Mouse (Mus musculus): ENCODE measurements around the gene Isyna1. TPM values are rescaled to one million over a fixed set of nuclear protein-coding genes. Genes with fewer than 3 reads are reported as not detected.

Isyna1 gene
- polyA plus RNA-seq, 1 experiment from 2014 or later: 82.4 TPM

DNA sequence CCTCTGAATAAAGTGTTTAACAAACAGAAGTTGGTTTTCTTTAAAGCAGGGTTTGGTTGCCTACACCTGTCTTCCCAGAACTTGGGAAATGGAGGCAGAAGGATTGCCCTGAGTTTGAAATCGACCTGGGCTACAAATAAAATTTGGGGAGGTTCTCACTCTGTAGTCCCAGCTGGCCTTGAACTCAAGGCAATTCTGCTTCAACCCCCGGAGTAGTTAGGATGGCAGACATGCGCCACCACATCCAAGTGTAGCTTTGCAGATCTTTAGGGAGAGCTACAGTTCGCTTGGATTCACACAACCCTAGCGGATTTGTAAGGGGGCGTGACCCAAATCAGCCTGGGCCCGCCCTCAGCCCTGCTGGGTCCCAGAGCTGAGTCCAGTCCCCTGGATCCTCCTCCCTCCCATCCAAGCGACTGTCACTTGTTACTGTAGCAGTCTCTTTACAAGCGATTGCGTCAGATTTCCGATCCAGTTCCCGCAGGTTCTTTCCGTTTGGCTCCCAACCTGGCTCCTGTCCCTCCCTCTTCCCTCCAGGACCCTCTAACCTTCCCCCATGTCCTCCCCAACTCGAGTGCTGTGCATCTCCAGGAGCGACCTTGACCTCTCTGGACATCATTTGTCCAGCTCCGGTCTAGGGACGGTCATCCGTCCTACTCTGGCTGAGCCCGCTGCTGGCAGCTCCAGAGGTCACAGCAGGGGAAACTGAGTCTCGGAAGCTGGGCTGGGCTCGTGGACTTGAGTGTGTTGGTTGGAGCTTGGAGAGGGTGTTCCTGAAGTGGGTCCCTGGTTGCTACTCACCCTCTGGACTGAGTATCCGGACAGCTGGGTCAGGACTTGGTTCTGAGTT, 36.6 kb downstream of the Isyna1 start:
- H3K27me3 ChIP-seq (ENCODE audit: control insufficient read depth, insufficient read depth, low read length): no peaks in the 10 kb centered on the region
- H3K9me3 ChIP-seq (ENCODE audit: control insufficient read depth, low read depth, low read length): no peaks in the 10 kb centered on the region
- H3K27ac ChIP-seq (ENCODE audit: low read length): no peak overlapping the region
- peak overlapping the region; percentile 33; the same call in 1 of the 2 replicates for H3K4me3 ChIP-seq (ENCODE audit: low read depth, low read length)
- peaks cover 24% of the 10 kb centered on the region for H3K4me1 ChIP-seq (ENCODE audit: control insufficient read depth, insufficient read depth, low read length)
- peak overlapping the region; percentile 67; the same call in 1 of the 2 replicates for H3K4me2 ChIP-seq (replicated peaks; ENCODE audit: low read depth, low read length)
- WGBS: 10% methylated on average over 22 of the region's 22 CpGs
- no peak overlapping the region for H3K9ac ChIP-seq (replicated peaks; ENCODE audit: low read depth, low read length)
- ATAC-seq (ENCODE audit: insufficient number of reproducible peaks, insufficient read depth, low FRiP score, low read depth): no peak
- H3K36me3 ChIP-seq (ENCODE audit: control insufficient read depth, insufficient read depth, low read length): no peaks in the 10 kb centered on the region

DNA sequence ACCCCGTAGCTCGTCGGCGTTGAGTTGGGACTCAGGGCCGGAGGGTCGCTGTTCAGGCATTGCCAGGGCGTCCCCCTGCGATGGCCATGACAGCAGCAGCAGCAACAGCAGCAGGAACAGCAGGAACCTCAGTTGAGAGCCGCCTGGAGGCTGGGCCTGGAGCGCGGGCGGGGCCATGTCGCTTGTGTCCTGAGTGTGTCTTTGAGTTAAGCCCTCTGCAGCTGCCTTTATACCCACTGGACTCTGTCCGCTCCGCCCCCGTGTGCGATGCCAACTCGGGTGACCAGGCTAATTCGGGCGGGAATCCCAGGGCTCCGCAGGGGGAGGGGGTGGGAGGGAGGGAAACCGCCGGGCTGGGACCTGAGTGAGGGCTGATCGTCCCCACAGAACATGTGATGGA, 37.3 kb downstream of the Isyna1 start:
- H3K36me3 ChIP-seq (ENCODE audit: control insufficient read depth, insufficient read depth, low read length): no peaks in the 10 kb centered on the region
- no peak overlapping the region for H3K27ac ChIP-seq (ENCODE audit: low read length)
- 0 out of 2 replicates have a peak overlapping the region, but pooled peaks have one; percentile 14 for H3K4me2 ChIP-seq (replicated peaks; ENCODE audit: low read depth, low read length)
- no peaks in the 10 kb centered on the region for H3K9me3 ChIP-seq (ENCODE audit: control insufficient read depth, low read depth, low read length)
- no peak for ATAC-seq (ENCODE audit: insufficient number of reproducible peaks, insufficient read depth, low FRiP score, low read depth)
- H3K27me3 ChIP-seq (ENCODE audit: control insufficient read depth, insufficient read depth, low read length): no peaks in the 10 kb centered on the region
- peaks cover 24% of the 10 kb centered on the region for H3K4me1 ChIP-seq (ENCODE audit: control insufficient read depth, insufficient read depth, low read length)
- no peak overlapping the region for H3K9ac ChIP-seq (replicated peaks; ENCODE audit: low read depth, low read length)
- no peak overlapping the region for H3K4me3 ChIP-seq (ENCODE audit: low read depth, low read length)
- WGBS: 16% methylated on average over 24 of the region's 24 CpGs

- ATAC-seq (ENCODE audit: insufficient number of reproducible peaks, insufficient read depth, low FRiP score, low read depth): no peak
- Histone ChIP-seq H3K9me3 (ENCODE audit: control insufficient read depth, low read depth, low read length) (no peaks in the 10 kb centered on the region), H3K4me3 (ENCODE audit: low read depth, low read length) (no peak within 1 kb of the TSS), H3K27me3 (ENCODE audit: control insufficient read depth, insufficient read depth, low read length) (no peaks in the 10 kb centered on the region), H3K9ac (replicated peaks; ENCODE audit: low read depth, low read length) (no peak within 1 kb of the TSS), H3K4me2 (replicated peaks; ENCODE audit: low read depth, low read length) (0 out of 2 replicates have a peak within 1 kb of the TSS, but pooled peaks have one; percentile 14), H3K27ac (ENCODE audit: low read length) (no peak within 1 kb of the TSS), H3K36me3 (ENCODE audit: control insufficient read depth, insufficient read depth, low read length) (no peaks in the 10 kb centered on the region), H3K4me1 (ENCODE audit: control insufficient read depth, insufficient read depth, low read length) (peaks cover 29% of the 10 kb centered on the region)
- 64% methylated on average over 6 of the region's 6 CpGs for WGBS
Observed at GRCm38 (mm10) chr8:70632346-70632892, 38.2 kb downstream of the Isyna1 start, which contains the start of gene Gdf15. TSS of gene Gdf15 (minus strand) at chr8:70632456.

- H3K4me3 ChIP-seq (ENCODE audit: low read depth, low read length): no peak overlapping the region
- peaks cover 35% of the 10 kb centered on the region for H3K4me1 ChIP-seq (ENCODE audit: control insufficient read depth, insufficient read depth, low read length)
- no peaks in the 10 kb centered on the region for H3K36me3 ChIP-seq (ENCODE audit: control insufficient read depth, insufficient read depth, low read length)
- no peaks in the 10 kb centered on the region for H3K9me3 ChIP-seq (ENCODE audit: control insufficient read depth, low read depth, low read length)
- no peaks in the 10 kb centered on the region for H3K27me3 ChIP-seq (ENCODE audit: control insufficient read depth, insufficient read depth, low read length)
- H3K4me2 ChIP-seq (replicated peaks; ENCODE audit: low read depth, low read length): no peak overlapping the region
- H3K9ac ChIP-seq (replicated peaks; ENCODE audit: low read depth, low read length): no peak overlapping the region
- no peak overlapping the region for H3K27ac ChIP-seq (ENCODE audit: low read length)
- 52% methylated on average over 6 of the region's 6 CpGs for WGBS
- no peak for ATAC-seq (ENCODE audit: insufficient number of reproducible peaks, insufficient read depth, low FRiP score, low read depth)
Observed at GRCm38 (mm10) chr8:70634066-70634465, 39.9 kb downstream of the Isyna1 start.

- Histone ChIP-seq H3K9me3 (ENCODE audit: control insufficient read depth, low read depth, low read length) (no peaks in the 10 kb centered on the region), H3K9ac (replicated peaks; ENCODE audit: low read depth, low read length) (no peak overlapping the region), H3K36me3 (ENCODE audit: control insufficient read depth, insufficient read depth, low read length) (no peaks in the 10 kb centered on the region), H3K27ac (ENCODE audit: low read length) (no peak overlapping the region), H3K4me2 (replicated peaks; ENCODE audit: low read depth, low read length) (no peak overlapping the region), H3K4me3 (ENCODE audit: low read depth, low read length) (no peak overlapping the region), H3K27me3 (ENCODE audit: control insufficient read depth, insufficient read depth, low read length) (no peaks in the 10 kb centered on the region), H3K4me1 (ENCODE audit: control insufficient read depth, insufficient read depth, low read length) (peaks cover 30% of the 10 kb centered on the region)
- 86% methylated on average over 6 of the region's 6 CpGs for WGBS
- no peak for ATAC-seq (ENCODE audit: insufficient number of reproducible peaks, insufficient read depth, low FRiP score, low read depth)
Observed at GRCm38 (mm10) chr8:70635527-70635926, 41.4 kb downstream of the Isyna1 start.

DNA sequence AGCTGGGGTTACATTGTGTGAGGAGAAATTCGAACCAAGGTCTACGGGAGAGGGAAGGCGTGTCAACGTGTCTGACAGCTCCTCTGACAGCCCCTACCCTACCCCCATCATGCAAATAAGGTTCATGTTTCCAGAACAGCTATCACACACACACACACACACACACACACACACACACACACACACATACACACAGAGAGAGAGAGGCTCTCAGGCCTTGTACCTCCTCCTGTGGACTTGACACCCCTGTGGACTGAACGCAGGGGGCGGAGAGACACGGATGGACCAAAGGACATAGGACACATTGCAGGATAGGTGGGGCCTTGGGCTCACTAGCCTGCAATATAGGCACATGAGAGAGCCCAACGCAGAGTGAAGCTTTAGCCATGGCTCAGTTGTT, 42.7 kb downstream of the Isyna1 start:
- no peaks in the 10 kb centered on the region for H3K27me3 ChIP-seq (ENCODE audit: control insufficient read depth, insufficient read depth, low read length)
- no peak for ATAC-seq (ENCODE audit: insufficient number of reproducible peaks, insufficient read depth, low FRiP score, low read depth)
- no peaks in the 10 kb centered on the region for H3K36me3 ChIP-seq (ENCODE audit: control insufficient read depth, insufficient read depth, low read length)
- no peak overlapping the region for H3K27ac ChIP-seq (ENCODE audit: low read length)
- H3K4me3 ChIP-seq (ENCODE audit: low read depth, low read length): no peak overlapping the region
- no peak overlapping the region for H3K4me2 ChIP-seq (replicated peaks; ENCODE audit: low read depth, low read length)
- H3K9ac ChIP-seq (replicated peaks; ENCODE audit: low read depth, low read length): no peak overlapping the region
- 58% methylated on average over 8 of the region's 8 CpGs for WGBS
- peaks cover 17% of the 10 kb centered on the region; the same call in 1 of the 2 replicates for H3K4me1 ChIP-seq (ENCODE audit: control insufficient read depth, insufficient read depth, low read length)
- H3K9me3 ChIP-seq (ENCODE audit: control insufficient read depth, low read depth, low read length): no peaks in the 10 kb centered on the region

DNA sequence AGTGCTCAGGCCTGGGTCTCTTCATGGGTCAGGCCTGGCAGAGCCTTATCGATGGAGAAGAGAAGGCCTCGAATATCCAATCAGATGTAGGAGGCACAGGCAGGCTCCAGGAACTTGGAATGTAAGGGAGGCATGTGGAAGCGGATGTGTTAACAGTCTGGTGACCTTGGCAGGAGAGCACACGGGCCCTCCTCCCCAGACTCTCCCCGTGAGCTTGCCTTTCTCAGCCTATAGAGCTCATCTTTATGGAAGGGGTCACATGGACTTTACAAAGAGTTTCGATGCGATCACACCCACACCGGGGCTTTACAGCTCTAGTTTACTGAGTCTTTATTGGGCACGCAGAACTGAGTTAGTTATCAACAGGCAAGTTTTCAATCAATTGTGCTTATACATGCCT, 44.6 kb downstream of the Isyna1 start:
- ATAC-seq (ENCODE audit: insufficient number of reproducible peaks, insufficient read depth, low FRiP score, low read depth): no peak
- no peaks in the 10 kb centered on the region for H3K27me3 ChIP-seq (ENCODE audit: control insufficient read depth, insufficient read depth, low read length)
- no peaks in the 10 kb centered on the region for H3K36me3 ChIP-seq (ENCODE audit: control insufficient read depth, insufficient read depth, low read length)
- H3K9ac ChIP-seq (replicated peaks; ENCODE audit: low read depth, low read length): no peak overlapping the region
- H3K4me3 ChIP-seq (ENCODE audit: low read depth, low read length): no peak overlapping the region
- no peak overlapping the region for H3K27ac ChIP-seq (ENCODE audit: low read length)
- no peak overlapping the region for H3K4me2 ChIP-seq (replicated peaks; ENCODE audit: low read depth, low read length)
- H3K9me3 ChIP-seq (ENCODE audit: control insufficient read depth, low read depth, low read length): no peaks in the 10 kb centered on the region
- H3K4me1 ChIP-seq (ENCODE audit: control insufficient read depth, insufficient read depth, low read length): peaks cover 17% of the 10 kb centered on the region; the same call in 1 of the 2 replicates
- WGBS: 65% methylated on average over 9 of the region's 9 CpGs

- 58% methylated on average over 3 of the region's 3 CpGs for WGBS
- H3K4me3 ChIP-seq (ENCODE audit: low read depth, low read length): no peak overlapping the region
- peaks cover 18% of the 10 kb centered on the region; the same call in 1 of the 2 replicates for H3K4me1 ChIP-seq (ENCODE audit: control insufficient read depth, insufficient read depth, low read length)
- no peak overlapping the region for H3K4me2 ChIP-seq (replicated peaks; ENCODE audit: low read depth, low read length)
- no peak for ATAC-seq (ENCODE audit: insufficient number of reproducible peaks, insufficient read depth, low FRiP score, low read depth)
- no peak overlapping the region for H3K9ac ChIP-seq (replicated peaks; ENCODE audit: low read depth, low read length)
- no peak overlapping the region for H3K27ac ChIP-seq (ENCODE audit: low read length)
- H3K27me3 ChIP-seq (ENCODE audit: control insufficient read depth, insufficient read depth, low read length): no peaks in the 10 kb centered on the region
- H3K36me3 ChIP-seq (ENCODE audit: control insufficient read depth, insufficient read depth, low read length): no peaks in the 10 kb centered on the region
- H3K9me3 ChIP-seq (ENCODE audit: control insufficient read depth, low read depth, low read length): no peaks in the 10 kb centered on the region
Observed at GRCm38 (mm10) chr8:70643019-70643418, 48.8 kb downstream of the Isyna1 start.
